Mouse (Mus musculus): ENCODE data around the gene Slc22a14. TPM values are rescaled to one million over a fixed set of nuclear protein-coding genes. Genes with fewer than 3 reads are reported as not detected.

The Slc22a14 gene
- polyA plus RNA-seq, 1 experiment from 2014 or later, result not detected

DNA sequence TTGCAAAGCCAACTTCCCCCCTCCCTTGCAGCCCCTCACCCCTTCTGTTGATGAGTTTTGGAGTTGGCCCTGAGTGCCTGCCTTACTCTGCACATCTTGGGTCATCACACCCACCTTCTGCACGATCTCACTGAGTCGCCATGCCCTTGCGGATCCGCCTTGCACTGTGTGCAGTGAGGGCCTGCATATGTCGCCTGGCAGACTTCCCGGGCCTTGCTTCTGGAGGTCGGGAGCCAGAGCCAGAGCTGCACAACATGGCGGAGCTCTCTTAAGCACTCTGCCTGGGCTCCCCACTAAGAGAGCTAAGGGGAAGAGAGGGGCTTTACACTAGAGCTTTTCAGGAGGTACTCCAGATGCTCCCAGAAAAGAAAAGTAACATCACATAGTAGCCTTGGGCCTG, 220.7 kb downstream of the Slc22a14 start:
- whole genome bisulfite sequencing, result 80% methylated on average over 8 of the region's 8 CpGs
- H3K4me1 ChIP-seq, result no peaks in the 10 kb centered on the region
- no peak for ATAC-seq
- H3K4me2 ChIP-seq, result no peak overlapping the region
- H3K4me3 ChIP-seq, result no peak overlapping the region
- no peak overlapping the region for H3K27ac ChIP-seq
- no peaks in the 10 kb centered on the region for H3K36me3 ChIP-seq (ENCODE audit: poor library complexity, severe bottlenecking)
- H3K9me3 ChIP-seq (replicated peaks), result no peaks in the 10 kb centered on the region
- H3K27me3 ChIP-seq, result no peaks in the 10 kb centered on the region
- H3K9ac ChIP-seq, result no peak overlapping the region

DNA sequence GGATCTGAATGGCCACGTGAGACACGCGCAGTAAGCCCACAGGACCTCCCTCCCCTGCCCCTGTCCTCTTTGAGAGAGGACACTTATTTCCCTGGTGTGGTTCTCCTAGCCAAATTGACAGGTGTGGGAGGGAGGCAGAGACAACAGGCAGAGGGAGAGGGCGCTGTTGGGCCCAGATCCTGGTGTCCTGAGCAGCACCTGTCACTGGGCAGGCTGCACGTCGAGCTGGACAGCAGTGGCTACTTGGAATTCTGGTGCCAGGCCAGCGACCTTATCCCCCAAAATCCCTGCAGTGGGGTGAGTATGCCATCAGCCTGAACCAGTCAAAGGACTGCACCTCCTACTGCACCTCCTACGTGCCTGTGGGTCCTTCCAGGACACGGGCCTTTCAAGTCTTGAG, 222.0 kb downstream of the Slc22a14 start:
- Histone ChIP-seq H3K36me3 (ENCODE audit: poor library complexity, severe bottlenecking) (no peaks in the 10 kb centered on the region), H3K4me3 (no peak overlapping the region), H3K4me1 (no peaks in the 10 kb centered on the region), H3K27ac (no peak overlapping the region), H3K4me2 (no peak overlapping the region), H3K9ac (no peak overlapping the region), H3K9me3 (replicated peaks) (no peaks in the 10 kb centered on the region), H3K27me3 (no peaks in the 10 kb centered on the region)
- ATAC-seq, result no peak
- WGBS, result 74% methylated on average over 9 of the region's 9 CpGs

DNA sequence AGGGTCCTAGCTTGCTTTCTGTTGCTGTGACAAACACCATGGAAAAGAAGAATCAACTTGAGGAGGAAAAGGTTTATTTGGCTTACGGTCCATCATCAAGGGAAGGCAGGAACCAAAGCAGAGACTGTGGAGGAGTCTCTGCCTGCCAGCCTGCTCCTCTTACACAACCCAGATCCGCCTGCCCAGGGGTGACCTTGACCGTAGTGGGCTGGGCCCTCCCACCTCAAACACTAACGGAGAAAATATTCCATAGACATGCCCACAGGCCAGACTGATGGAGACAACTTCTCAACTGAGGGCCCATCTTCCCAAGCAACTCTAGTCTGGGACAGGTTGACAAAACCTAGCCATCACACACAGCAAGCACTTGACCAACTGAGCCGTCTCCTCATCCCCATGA, 223.3 kb downstream of the Slc22a14 start:
- no peak overlapping the region for H3K9ac ChIP-seq
- H3K36me3 ChIP-seq (ENCODE audit: poor library complexity, severe bottlenecking), result no peaks in the 10 kb centered on the region
- H3K4me1 ChIP-seq, result no peaks in the 10 kb centered on the region
- ATAC-seq, result no peak
- no peak overlapping the region for H3K27ac ChIP-seq
- no peaks in the 10 kb centered on the region for H3K9me3 ChIP-seq (replicated peaks)
- 89% methylated on average over 5 of the region's 5 CpGs for WGBS
- no peak overlapping the region for H3K4me2 ChIP-seq
- no peaks in the 10 kb centered on the region for H3K27me3 ChIP-seq
- no peak overlapping the region for H3K4me3 ChIP-seq

DNA sequence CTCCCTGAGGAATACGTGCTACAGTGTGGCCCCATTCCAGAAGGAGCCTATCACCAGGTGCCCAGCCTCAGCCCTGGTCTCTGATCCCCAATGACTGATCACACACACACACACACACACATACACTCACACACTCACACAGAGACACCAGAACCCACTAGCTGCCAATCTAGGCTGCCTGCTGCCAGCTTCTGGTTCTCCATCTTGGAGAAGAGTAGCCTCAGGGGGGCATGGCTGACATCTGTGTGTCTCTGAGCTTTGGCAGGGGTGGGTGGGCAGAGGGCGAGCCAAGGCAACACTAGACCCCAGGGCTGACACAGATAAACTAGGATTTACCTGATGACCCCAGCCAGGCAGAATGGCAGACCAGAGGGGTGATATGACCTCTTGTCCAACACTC, 226.5 kb downstream of the Slc22a14 start:
- Histone ChIP-seq H3K9me3 (replicated peaks) (no peaks in the 10 kb centered on the region), H3K4me2 (no peak overlapping the region), H3K4me3 (no peak overlapping the region), H3K27me3 (no peaks in the 10 kb centered on the region), H3K27ac (no peak overlapping the region), H3K4me1 (no peaks in the 10 kb centered on the region), H3K9ac (no peak overlapping the region), H3K36me3 (ENCODE audit: poor library complexity, severe bottlenecking) (no peaks in the 10 kb centered on the region)
- ATAC-seq, result no peak
- 77% methylated on average over 2 of the region's 2 CpGs for WGBS

DNA sequence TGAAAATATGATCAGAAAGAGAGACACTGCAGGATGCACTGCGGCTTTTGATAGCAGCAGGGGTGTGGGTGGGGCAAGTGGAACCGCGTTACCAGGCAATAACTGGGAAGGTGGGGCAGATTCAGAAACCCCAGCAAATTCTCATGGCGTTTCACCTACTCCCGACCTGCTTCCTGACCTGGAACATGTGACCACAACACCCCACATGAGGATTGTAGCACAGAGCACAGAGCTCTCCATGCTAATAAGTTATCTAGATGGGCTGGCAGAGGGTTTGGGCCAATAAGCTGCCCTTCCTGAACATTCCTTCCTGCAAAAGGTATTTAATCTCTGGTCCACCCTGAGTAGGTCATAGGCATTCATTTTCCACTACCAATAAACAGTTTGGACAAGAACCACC, 234.7 kb downstream of the Slc22a14 start:
- Histone ChIP-seq H3K27me3 (no peaks in the 10 kb centered on the region), H3K4me3 (no peak overlapping the region), H3K27ac (no peak overlapping the region), H3K9ac (no peak overlapping the region), H3K36me3 (ENCODE audit: poor library complexity, severe bottlenecking) (no peaks in the 10 kb centered on the region), H3K9me3 (replicated peaks) (no peaks in the 10 kb centered on the region), H3K4me2 (no peak overlapping the region), H3K4me1 (no peaks in the 10 kb centered on the region)
- WGBS, result 64% methylated on average over 5 of the region's 5 CpGs
- no peak for ATAC-seq

DNA sequence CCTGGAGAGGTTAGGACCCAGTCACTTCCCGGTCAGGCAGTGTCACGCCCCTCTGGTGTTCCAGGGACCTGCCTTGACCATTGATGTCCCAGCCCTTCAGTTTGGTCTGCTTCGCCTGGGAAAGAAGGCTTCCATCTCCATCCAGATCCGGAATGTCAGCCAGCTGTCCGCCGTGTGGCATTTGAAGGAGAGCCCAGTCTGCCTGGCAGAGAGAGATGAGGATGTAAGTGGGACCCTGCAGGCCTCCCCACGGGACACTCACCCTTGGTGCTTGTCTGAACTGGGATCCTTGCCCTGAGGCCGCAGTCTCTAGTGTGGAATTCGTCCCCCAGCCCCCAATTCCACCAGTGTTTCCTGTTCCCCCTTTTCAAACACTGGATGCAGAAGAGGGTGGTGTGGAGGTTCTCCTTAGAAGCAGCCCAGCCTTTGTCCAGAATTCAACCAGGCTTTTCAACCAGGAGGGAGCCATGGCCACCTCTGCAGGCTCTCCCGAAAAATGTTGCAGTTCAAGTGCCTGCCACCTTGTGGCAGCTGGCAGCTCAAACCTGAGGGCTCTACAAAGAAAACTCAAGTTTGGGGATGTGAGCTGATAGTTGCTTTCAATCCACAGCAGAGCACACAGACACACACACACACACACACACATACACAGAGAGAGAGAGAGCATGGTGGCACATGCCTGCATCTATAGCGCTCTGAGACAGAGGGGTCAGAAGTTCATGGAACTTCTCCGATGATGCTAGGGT, 236.7 kb downstream of the Slc22a14 start:
- no peak for ATAC-seq
- Histone ChIP-seq H3K27ac (no peak overlapping the region), H3K9ac (no peak overlapping the region), H3K4me2 (no peak overlapping the region), H3K36me3 (ENCODE audit: poor library complexity, severe bottlenecking) (no peaks in the 10 kb centered on the region), H3K4me3 (no peak overlapping the region), H3K4me1 (no peaks in the 10 kb centered on the region), H3K9me3 (replicated peaks) (no peaks in the 10 kb centered on the region), H3K27me3 (no peaks in the 10 kb centered on the region)
- WGBS, result 81% methylated on average over 12 of the region's 12 CpGs

DNA sequence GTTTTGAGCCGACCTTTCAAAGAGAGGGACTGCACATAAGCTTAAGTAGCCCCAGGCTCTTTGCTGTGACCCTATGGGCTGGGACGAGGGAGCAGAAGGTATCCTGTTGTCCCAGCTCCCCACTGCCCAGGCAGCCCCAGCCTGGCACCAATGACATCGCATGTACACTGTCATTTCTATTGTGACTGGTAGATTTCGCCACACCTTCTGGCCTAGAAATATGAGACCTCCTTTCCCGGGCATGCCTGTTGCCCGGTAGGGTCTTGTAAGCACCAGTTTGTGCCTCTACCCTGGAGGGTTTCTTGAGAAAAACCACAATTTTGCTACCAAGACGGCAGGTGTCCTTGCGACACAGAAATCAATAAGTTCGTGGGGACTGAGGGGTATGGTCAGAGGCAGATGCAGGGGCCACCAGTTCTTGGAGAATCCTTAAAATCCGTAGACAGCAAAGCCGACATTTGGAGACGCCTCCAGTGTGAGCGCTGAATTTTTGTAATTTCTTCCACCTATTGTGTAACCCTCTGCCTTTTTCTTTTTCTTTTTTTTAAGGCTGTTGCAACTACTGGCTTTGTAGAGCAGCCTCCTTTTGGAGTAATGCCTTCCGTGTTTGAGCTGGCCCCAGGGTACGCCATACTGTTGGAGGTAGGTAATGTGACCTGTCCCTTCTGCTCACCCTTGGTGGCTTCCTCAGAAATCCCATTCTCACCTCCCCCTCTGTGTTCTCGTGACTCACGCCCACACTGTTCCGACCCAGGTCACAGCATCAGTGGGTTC, 242.6 kb downstream of the Slc22a14 start:
- no peaks in the 10 kb centered on the region for H3K9me3 ChIP-seq (replicated peaks)
- no peaks in the 10 kb centered on the region for H3K27me3 ChIP-seq
- WGBS, result 88% methylated on average over 18 of the region's 18 CpGs
- H3K4me1 ChIP-seq, result 0 out of 2 replicates have a peak, but pooled peaks cover 4% of the 10 kb centered on the region
- H3K4me2 ChIP-seq, result no peak overlapping the region
- no peaks in the 10 kb centered on the region for H3K36me3 ChIP-seq (ENCODE audit: poor library complexity, severe bottlenecking)
- no peak overlapping the region for H3K4me3 ChIP-seq
- no peak overlapping the region for H3K9ac ChIP-seq
- ATAC-seq, result no peak
- H3K27ac ChIP-seq, result no peak overlapping the region

DNA sequence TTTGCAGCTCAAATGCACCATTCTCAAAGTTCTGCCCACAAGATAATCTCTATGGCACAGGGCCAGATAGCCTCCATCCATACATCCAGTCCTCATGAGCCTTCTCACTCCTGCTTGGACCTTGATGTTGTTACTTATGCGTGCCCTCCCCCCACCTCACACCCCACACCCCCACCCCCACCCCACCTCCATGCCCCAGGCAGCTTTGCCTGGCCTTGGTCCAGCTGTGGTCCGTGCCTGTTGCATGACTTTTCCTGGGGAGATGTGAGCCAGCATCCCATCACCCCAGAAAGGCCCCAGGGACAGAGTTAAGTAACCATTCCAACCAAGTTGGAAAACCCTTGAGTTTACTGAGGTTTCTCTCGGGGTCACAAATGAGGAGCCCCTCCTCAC, 245.2 kb downstream of the Slc22a14 start:
- Histone ChIP-seq H3K9ac (no peak overlapping the region), H3K36me3 (ENCODE audit: poor library complexity, severe bottlenecking) (no peaks in the 10 kb centered on the region), H3K4me1 (0 out of 2 replicates have a peak, but pooled peaks cover 4% of the 10 kb centered on the region), H3K4me3 (no peak overlapping the region), H3K27ac (no peak overlapping the region), H3K4me2 (no peak overlapping the region), H3K9me3 (replicated peaks) (no peaks in the 10 kb centered on the region), H3K27me3 (no peaks in the 10 kb centered on the region)
- WGBS, result 78% methylated on average over 3 of the region's 3 CpGs
- no peak for ATAC-seq

Other genes with a start within 250 kb of the Slc22a14 start
- gene Acaa1b, start 208.5 kb downstream of the Slc22a14 start, polyA plus RNA-seq (2015; fragmentation: Nextera tagmentation; extraction: Ambion mirVana), result 1.1 and 1.3 TPM in 2 replicates
- not detected in 2 replicates for gene Gm47289, start 206.4 kb downstream of the Slc22a14 start, polyA plus RNA-seq (2015; fragmentation: Nextera tagmentation; extraction: Ambion mirVana)
- not detected in 2 replicates for gene Slc22a13, start 156.5 kb downstream of the Slc22a14 start, polyA plus RNA-seq (2015; fragmentation: Nextera tagmentation; extraction: Ambion mirVana)
- gene Oxsr1, start 43.1 kb downstream of the Slc22a14 start, polyA plus RNA-seq (2015; fragmentation: Nextera tagmentation; extraction: Ambion mirVana), result 12.9 and 13.0 TPM in 2 replicates
- 82.8 and 97.0 TPM in 2 replicates for gene Acaa1a, start 25.9 kb downstream of the Slc22a14 start, polyA plus RNA-seq (2015; fragmentation: Nextera tagmentation; extraction: Ambion mirVana)
- gene Myd88, start 24.1 kb downstream of the Slc22a14 start, polyA plus RNA-seq (2015; fragmentation: Nextera tagmentation; extraction: Ambion mirVana), result 3.8 and 5.4 TPM in 2 replicates
- 5.7 and 6.2 TPM in 2 replicates for gene Xylb, start 8.2 kb downstream of the Slc22a14 start, polyA plus RNA-seq (2015; fragmentation: Nextera tagmentation; extraction: Ambion mirVana)
- 48.1 and 54.7 TPM in 2 replicates for gene Acvr2b, start 36.6 kb upstream of the Slc22a14 start, polyA plus RNA-seq (2015; fragmentation: Nextera tagmentation; extraction: Ambion mirVana)
- gene Exog, start 79.4 kb upstream of the Slc22a14 start, polyA plus RNA-seq (2015; fragmentation: Nextera tagmentation; extraction: Ambion mirVana), result 46.3 and 52.6 TPM in 2 replicates
- gene Scn5a, start 213.5 kb upstream of the Slc22a14 start, polyA plus RNA-seq (2015; fragmentation: Nextera tagmentation; extraction: Ambion mirVana), result 0.83 and 1.3 TPM in 2 replicates